Mouse (Mus musculus) CH12.LX (cell line): ENCODE results near the gene Snx32. TPM values are rescaled to one million over a fixed set of nuclear protein-coding genes. Genes with fewer than 3 reads are reported as not detected.

ENCODE experiments used
- DNase-seq: peaks from one replicate; pipeline ENCODE4 v3.0.0-alpha.2; 2013; ENCODE audit errors: extremely low read depth
- H3K27ac ChIP-seq: 2 replicates; pipeline ENCODE4 v1.5.1; 2012; ENCODE audit warnings: low read depth, mild to moderate bottlenecking, control low read depth, moderate library complexity; ENCODE audit not compliant: insufficient read depth
- H3K27me3 ChIP-seq: replicated peaks from 2 replicates; pipeline ENCODE3; 2012; ENCODE audit warnings: inconsistent platforms
- H3K36me3 ChIP-seq, 2 experiments: replicated peaks in 1 of 2; 2 replicates each; pipeline versions ENCODE3 to v1.6.1; 2012; ENCODE audit warnings: inconsistent platforms in 1 of 2, low read length in 1 of 2, mild to moderate bottlenecking in 1 of 2, mixed read lengths in 1 of 2, moderate library complexity in 1 of 2; ENCODE audit not compliant: control insufficient read depth in 1 of 2, insufficient read depth in 1 of 2
- H3K4me1 ChIP-seq, 2 experiments: 2 replicates each; pipeline ENCODE4 v1.6.1; 2012; ENCODE audit warnings: inconsistent platforms in 1 of 2, moderate library complexity in 1 of 2; ENCODE audit not compliant: insufficient read depth in 2 of 2, control insufficient read depth in 1 of 2
- H3K4me2 ChIP-seq: 2 replicates; pipeline ENCODE4 v1.6.1; 2012; ENCODE audit warnings: low read depth, mild to moderate bottlenecking, control low read depth; ENCODE audit not compliant: poor library complexity, insufficient read depth, severe bottlenecking
- H3K4me3 ChIP-seq, 3 experiments: fragments of 150-350 bp in 1 of 3; sonication (generic) in 1 of 3; replicated peaks in 1 of 3; 2 replicates each; pipeline versions ENCODE3 to v1.5.1; 2011 to 2012; ENCODE audit warnings: low read depth in 2 of 3, low read length in 2 of 3, mild to moderate bottlenecking in 2 of 3, moderate library complexity in 2 of 3, control low read depth in 1 of 3, improper control_type of control experiment in 1 of 3, inconsistent platforms in 1 of 3, mixed read lengths in 1 of 3; ENCODE audit not compliant: poor library complexity in 1 of 3
- H3K79me2 ChIP-seq: replicated peaks from 2 replicates; pipeline ENCODE4 v1.6.1; 2012; ENCODE audit warnings: mild to moderate bottlenecking, moderate library complexity; ENCODE audit not compliant: control insufficient read depth, poor library complexity, insufficient read depth, severe bottlenecking; ENCODE audit errors: extremely low read depth
- H3K9ac ChIP-seq: 2 replicates; pipeline ENCODE4 v1.6.1; 2012; ENCODE audit warnings: low read depth, mild to moderate bottlenecking, control low read depth, moderate library complexity; ENCODE audit not compliant: insufficient read depth
- H3K9me3 ChIP-seq: replicated peaks from 2 replicates; pipeline ENCODE3; 2012; ENCODE audit warnings: low read length, inconsistent platforms, mixed read lengths
- BHLHE40 ChIP-seq: IDR thresholded peaks from 2 replicates; pipeline ENCODE4 v1.6.1; 2011; ENCODE audit warnings: mild to moderate bottlenecking, low read depth, low read length, improper control_type of control experiment
- CHD2 ChIP-seq: IDR thresholded peaks from 2 replicates; pipeline ENCODE4 v1.6.1; 2011; ENCODE audit warnings: low read length, improper control_type of control experiment
- EP300 ChIP-seq: IDR thresholded peaks from 2 replicates; pipeline ENCODE4 v1.6.1; 2011; ENCODE audit warnings: low read length, improper control_type of control experiment
- ETS1 ChIP-seq: conservative IDR thresholded peaks from 2 replicates; pipeline ENCODE4 v1.6.1; 2012; ENCODE audit warnings: low read depth, mild to moderate bottlenecking, inconsistent platforms, low read length, improper control_type of control experiment, moderate library complexity
- GABPA ChIP-seq: IDR thresholded peaks from 2 replicates; pipeline ENCODE4 v1.6.1; 2012; ENCODE audit warnings: low read depth, low read length, improper control_type of control experiment, inconsistent platforms; ENCODE audit not compliant: insufficient replicate concordance
- HCFC1 ChIP-seq: IDR thresholded peaks from 2 replicates; pipeline ENCODE4 v1.6.1; 2012; ENCODE audit warnings: low read depth, mild to moderate bottlenecking, inconsistent platforms, low read length, improper control_type of control experiment
- IRF4 ChIP-seq: IDR thresholded peaks from 2 replicates; pipeline ENCODE4 v1.6.1; 2014; ENCODE audit warnings: low read depth, mild to moderate bottlenecking, inconsistent platforms, low read length, improper control_type of control experiment
- JUND ChIP-seq: conservative IDR thresholded peaks from 2 replicates; pipeline ENCODE4 v1.6.1; 2011; ENCODE audit warnings: low read depth, low read length, improper control_type of control experiment
- MAZ ChIP-seq: IDR thresholded peaks from 2 replicates; pipeline ENCODE4 v1.6.1; 2012; ENCODE audit warnings: low read depth, mild to moderate bottlenecking, inconsistent platforms, low read length, improper control_type of control experiment, moderate library complexity
- MEF2A ChIP-seq: IDR thresholded peaks from 2 replicates; pipeline ENCODE4 v1.6.1; 2014; ENCODE audit warnings: low read depth, mild to moderate bottlenecking, inconsistent platforms, low read length, improper control_type of control experiment, borderline replicate concordance
- MXI1 ChIP-seq: IDR thresholded peaks from 2 replicates; pipeline ENCODE4 v1.6.1; 2011; ENCODE audit warnings: mild to moderate bottlenecking, low read depth, low read length, improper control_type of control experiment
- MYC ChIP-seq: IDR thresholded peaks from 2 replicates; pipeline ENCODE4 v1.6.1; 2011; ENCODE audit warnings: low read depth, mild to moderate bottlenecking, improper control_type of control experiment, low read length
- PAX5 ChIP-seq: IDR thresholded peaks from 2 replicates; pipeline ENCODE4 v1.6.1; 2012; ENCODE audit warnings: low read length, inconsistent platforms, mixed read lengths
- RCOR1 ChIP-seq: conservative IDR thresholded peaks from 2 replicates; pipeline ENCODE4 v1.6.1; 2012; ENCODE audit warnings: low read depth, mild to moderate bottlenecking, inconsistent platforms, low read length, improper control_type of control experiment
- SIN3A ChIP-seq: IDR thresholded peaks from 2 replicates; pipeline ENCODE4 v1.6.1; 2012; ENCODE audit warnings: low read length, improper control_type of control experiment, inconsistent platforms
- ZC3H11A ChIP-seq: IDR thresholded peaks from 2 replicates; pipeline ENCODE4 v1.6.1; 2012; ENCODE audit warnings: low read depth, mild to moderate bottlenecking, inconsistent platforms, low read length, improper control_type of control experiment
- ZKSCAN1 ChIP-seq: IDR thresholded peaks from 2 replicates; pipeline ENCODE4 v1.6.1; 2012; ENCODE audit warnings: low read depth, inconsistent platforms, low read length, improper control_type of control experiment, borderline replicate concordance
- ZMIZ1 ChIP-seq: IDR thresholded peaks from 2 replicates; pipeline ENCODE4 v1.6.1; 2012; ENCODE audit warnings: low read depth, mild to moderate bottlenecking, inconsistent platforms, low read length, improper control_type of control experiment
- dilution Hi-C: fragments of 300-500 bp; cut with MboI; formaldehyde crosslinking; loops from 2 replicates; pipeline ENCODE4 v1.14.3; 2020; ENCODE audit warnings: low sequenced_read_pairs; ENCODE audit not compliant: extremely low pct_unique_long_range_greater_than_20kb, extremely low pct_ligation_motif_present
- in situ Hi-C: fragments of 300-500 bp; cut with MboI; formaldehyde crosslinking; loops from 3 replicates; pipeline ENCODE4 v1.14.3; 2019; ENCODE audit warnings: low sequenced_read_pairs, low pct_ligation_motif_present, low pct_unique_long_range_greater_than_20kb, mixed read lengths
- polyA plus RNA-seq: library from polyadenylated mRNA; unstranded; fragments of >175 nt; gene quantifications from 2 replicates; pipeline ENCODE4 v1.2.1, GENCODE M21; 2012; ENCODE audit warnings: low read depth; ENCODE audit not compliant: insufficient read length
- total RNA-seq, 2 experiments: library from RNA; depleted of rRNA; stranded (reverse); fragments of 300-350 nt in 1 of 2; fragments of >200 nt in 1 of 2; gene quantifications; 2 replicates each; pipeline ENCODE4 v1.2.3; 2012 to 2014

Snx32 gene
- total and polyA plus RNA-seq, 3 experiments = 0.75 to 2.7 (median 2.4) TPM

GRCm38 (mm10) chr19:5480016-5480415, 30.3 kb downstream of the Snx32 start:
- H3K27ac ChIP-seq = no peak overlapping the region
- dilution Hi-C loops (no loop called here), in situ Hi-C loops (no loop called here)
- DNase-seq = no peak
- no peaks in the 10 kb centered on the region for H3K27me3 ChIP-seq
- H3K79me2 ChIP-seq = no peaks in the 10 kb centered on the region
- H3K4me3 ChIP-seq = no peak overlapping the region
- no peak overlapping the region for H3K9ac ChIP-seq
- no peaks in the 10 kb centered on the region for H3K4me1 ChIP-seq
- TF ChIP-seq ZC3H11A (no peak), GABPA (no peak), JUND (no peak), ZMIZ1 (no peak), RCOR1 (no peak), MAZ (no peak), MEF2A (no peak), PAX5 (no peak), SIN3A (no peak), MYC (no peak), MXI1 (no peak), HCFC1 (no peak), IRF4 (no peak), EP300 (no peak)
- no peak overlapping the region for H3K4me2 ChIP-seq
- H3K9me3 ChIP-seq = no peaks in the 10 kb centered on the region
- H3K36me3 ChIP-seq = peaks cover 19 to 39% of the 10 kb centered on the region in 2 experiments

GRCm38 (mm10) chr19:5477668-5478300, 32.6 kb downstream of the Snx32 start:
- Histone ChIP-seq H3K4me1 (no peaks in the 10 kb centered on the region), H3K9me3 (no peaks in the 10 kb centered on the region), H3K36me3 (peaks cover 0 to 17% of the 10 kb centered on the region in 2 experiments), H3K27ac (no peak overlapping the region), H3K4me3 (no peak overlapping the region), H3K79me2 (no peaks in the 10 kb centered on the region), H3K9ac (no peak overlapping the region), H3K4me2 (no peak overlapping the region), H3K27me3 (no peaks in the 10 kb centered on the region)
- no peak for DNase-seq
- TF ChIP-seq ZKSCAN1 (no peak), ETS1 (no peak), CHD2 (no peak), BHLHE40 (no peak)
- dilution Hi-C loops = no loop called here
- in situ Hi-C loops = no loop called here
